17 mouse cellular contexts compared by ENCODE assay signal in genomic region chr3:68375100-68375508, GRCm38 (mm10).
DNase-seq lines count a peak whose midpoint lies in the region; ATAC-seq lines count a peak whose summit lies in the region.
"Had no signal": no experiment of that assay in that cellular context is flagged by ENCODE, and none has a peak within 500 bp of the region (broad histone marks: within the 10 kb centered on the region; RNA-seq: fewer than 3 reads in every experiment).

No protein-coding gene starts in this region.

- no peak overlapping the region for H3K4me3 ChIP-seq in neural tube, embryonic 13.5 days
- H3K4me3 ChIP-seq: embryonic facial prominence, embryonic 12.5 days; hindbrain, embryonic 10.5 days had no signal

- WGBS in neural tube, embryonic 13.5 days: 49% methylated on average over 10 of the region's 10 CpGs

- 0 out of 2 replicates have a peak, but pooled peaks cover 23% of the 10 kb centered on the region for H3K4me1 ChIP-seq in neural tube, embryonic 13.5 days (replicated peaks)
- H3K4me1 ChIP-seq: embryonic facial prominence, embryonic 12.5 days; hindbrain, embryonic 10.5 days had no signal

- H3K36me3 ChIP-seq in neural tube, embryonic 13.5 days: no peaks in the 10 kb centered on the region
- H3K36me3 ChIP-seq: embryonic facial prominence, embryonic 12.5 days; hindbrain, embryonic 10.5 days had no signal

- no peak overlapping the region for H3K9ac ChIP-seq in neural tube, embryonic 13.5 days
- H3K9ac ChIP-seq: embryonic facial prominence, embryonic 12.5 days had no signal

- 0 out of 2 replicates have a peak, but pooled peaks have one; percentile 50 for ATAC-seq in neural tube, embryonic 13.5 days (ENCODE audit: low read depth)
- ATAC-seq: Patski had no signal

- H3K9me3 ChIP-seq in neural tube, embryonic 13.5 days: 0 out of 2 replicates have a peak, but pooled peaks cover 2% of the 10 kb centered on the region
- H3K9me3 ChIP-seq: embryonic facial prominence, embryonic 12.5 days; hindbrain, embryonic 10.5 days had no signal

- H3K27ac ChIP-seq in neural tube, embryonic 13.5 days (replicated peaks): 0 out of 2 replicates have a peak overlapping the region, but pooled peaks have one; percentile 9
- H3K27ac ChIP-seq: embryonic facial prominence, embryonic 12.5 days; hindbrain, embryonic 10.5 days had no signal

- no peak overlapping the region for H3K4me2 ChIP-seq in neural tube, embryonic 13.5 days
- H3K4me2 ChIP-seq: embryonic facial prominence, embryonic 12.5 days had no signal

- intact Hi-C loops in heart, postnatal 25 days (cut with DNase I): no loop called here

- peak; percentile 18 for DNase-seq in embryo, embryonic 10 days (ENCODE audit: low spot score)
- no peak for DNase-seq in embryo, embryonic 9.5 days (ENCODE audit: extremely low spot score)
- peak; percentile 4 for DNase-seq in heart, adult 8-10 months (ENCODE audit: low spot score)
- no peak for DNase-seq in heart, postnatal 25 days (ENCODE audit: low spot score)
- DNase-seq in neural tube, embryonic 10.5 days (ENCODE audit: extremely low spot score, low spot score): no peak
- peak; percentile 29 for DNase-seq in retina, embryonic 14.5 days (ENCODE audit: low spot score)
- no peak for DNase-seq in B cell, adult 2 months
- DNase-seq: adrenal gland, adult 2 months; cerebellum, adult 9-11 months; kidney, adult 9 months; layer of hippocampus, adult 9-11 months; lung, postnatal 14 days; right cerebral cortex, postnatal 4 days had no signal

- H3K27me3 ChIP-seq in neural tube, embryonic 13.5 days: no peaks in the 10 kb centered on the region
- H3K27me3 ChIP-seq: embryonic facial prominence, embryonic 12.5 days had no signal

Comparison
In these comparisons a context has a peak if more than half of its experiments do, and no peak if none do; other contexts are left out.
1. DNase-seq: peak in embryo, embryonic 10 days (single experiment), heart, adult 8-10 months (single experiment) and retina, embryonic 14.5 days (single experiment); none in embryo, embryonic 9.5 days (single experiment), heart, postnatal 25 days (single experiment), neural tube, embryonic 10.5 days (single experiment) and B cell, adult 2 months (0 of 2).